Mouse (Mus musculus): ENCODE data around the gene Klk11. TPM values are rescaled to one million over a fixed set of nuclear protein-coding genes. Genes with fewer than 3 reads are reported as not detected.

Klk11 gene
- polyA plus RNA-seq, 1 experiment from 2014 or later, result not detected

DNA sequence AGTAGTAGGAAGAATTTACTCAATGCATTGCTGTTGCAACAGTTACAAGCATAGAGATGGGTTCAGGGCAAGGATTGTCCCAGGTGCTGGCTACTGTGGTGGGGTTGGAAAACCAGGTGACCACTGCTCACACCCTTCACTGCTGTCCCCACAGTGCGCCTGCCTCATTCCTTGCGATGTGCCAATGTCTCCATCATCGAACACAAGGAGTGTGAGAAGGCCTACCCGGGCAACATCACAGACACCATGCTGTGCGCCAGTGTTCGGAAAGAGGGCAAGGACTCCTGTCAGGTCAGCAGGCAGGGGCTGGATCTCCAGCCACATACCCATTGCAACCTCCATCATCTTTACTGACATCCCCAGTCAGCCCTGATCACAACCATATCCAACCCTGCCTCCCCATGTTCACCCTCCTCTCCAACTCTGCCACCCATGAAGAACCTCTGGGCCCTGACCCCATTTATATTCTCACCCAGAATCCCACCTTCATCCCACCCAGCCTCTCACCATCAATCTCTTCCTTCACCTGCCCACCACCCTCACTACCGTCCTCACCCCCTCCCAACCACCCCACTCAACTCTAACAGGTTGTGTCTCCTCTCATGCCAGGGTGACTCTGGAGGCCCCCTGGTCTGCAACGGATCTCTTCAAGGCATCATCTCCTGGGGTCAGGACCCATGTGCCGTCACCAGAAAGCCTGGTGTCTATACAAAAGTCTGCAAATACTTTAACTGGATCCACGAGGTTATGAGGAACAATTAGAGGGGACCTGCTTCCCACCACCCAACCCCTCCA is 4.0 kb downstream of the Klk11 start:
- no peaks in the 10 kb centered on the region for H3K36me3 ChIP-seq
- H3K4me3 ChIP-seq, result no peak overlapping the region
- no peak overlapping the region for H3K27ac ChIP-seq (replicated peaks)
- peaks cover 7% of the 10 kb centered on the region for H3K27me3 ChIP-seq
- 91% methylated on average over 10 of the region's 10 CpGs for WGBS
- H3K9me3 ChIP-seq, result no peaks in the 10 kb centered on the region
- no peak for ATAC-seq (ENCODE audit: low read depth)
- no peak overlapping the region for H3K9ac ChIP-seq
- no peak overlapping the region for H3K4me2 ChIP-seq
- peaks cover 5% of the 10 kb centered on the region; the same call in 1 of the 2 replicates for H3K4me1 ChIP-seq (replicated peaks)

DNA sequence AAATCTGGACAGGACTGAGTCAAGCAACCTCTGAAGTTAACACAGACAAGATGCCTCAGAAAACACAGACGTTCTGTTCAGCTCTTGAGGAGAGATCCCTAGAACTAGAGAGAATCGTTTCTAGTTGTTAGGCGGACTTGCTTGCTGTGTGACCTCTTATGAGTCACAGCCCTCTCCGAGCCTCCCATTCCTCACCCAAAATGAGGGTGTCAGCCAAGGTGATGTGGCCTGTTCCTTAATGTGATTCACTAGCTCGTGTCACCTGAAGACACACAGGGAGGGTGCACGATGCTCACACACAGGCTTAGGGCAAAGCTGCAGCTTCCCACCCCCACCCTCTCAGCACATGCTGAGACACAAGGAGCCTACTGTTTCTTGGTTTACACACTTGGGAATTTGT is 5.8 kb downstream of the Klk11 start:
- 69% methylated on average over 6 of the region's 6 CpGs for WGBS
- Histone ChIP-seq H3K36me3 (no peaks in the 10 kb centered on the region), H3K4me3 (no peak overlapping the region), H3K4me2 (no peak overlapping the region), H3K27ac (replicated peaks) (no peak overlapping the region), H3K9ac (no peak overlapping the region), H3K4me1 (replicated peaks) (peaks cover 5% of the 10 kb centered on the region; the same call in 1 of the 2 replicates), H3K27me3 (peaks cover 9% of the 10 kb centered on the region), H3K9me3 (no peaks in the 10 kb centered on the region)
- no peak for ATAC-seq (ENCODE audit: low read depth)

DNA sequence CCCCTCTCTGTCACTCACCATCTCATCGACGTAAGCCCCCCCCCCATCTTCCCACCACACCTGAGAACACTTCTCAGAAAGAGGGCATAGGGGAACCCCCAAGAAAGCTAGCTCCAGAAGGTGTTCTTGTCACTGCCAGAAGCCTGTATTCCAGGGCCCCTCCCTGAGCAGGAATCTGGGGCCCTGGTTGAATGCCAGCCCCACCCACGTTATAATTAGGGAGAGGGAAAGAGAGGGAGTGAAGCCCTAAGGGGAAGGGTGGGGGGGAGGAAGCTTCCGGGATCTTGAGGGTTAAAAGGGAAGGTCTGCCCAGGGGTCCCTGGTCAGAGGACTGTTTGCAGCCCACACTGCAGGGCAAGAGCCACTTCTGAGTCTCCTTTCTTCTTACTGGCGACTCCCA is 6.3 kb downstream of the Klk11 start, which contains the start of gene Klk10:
Gene Klk10, plus strand, starts transcription at position 290 of the 400 bp plus-strand sequence.
- WGBS, result 52% methylated on average over 5 of the region's 5 CpGs
- H3K4me1 ChIP-seq (replicated peaks), result peaks cover 5% of the 10 kb centered on the region; the same call in 1 of the 2 replicates
- no peak within 1 kb of the TSS for H3K4me3 ChIP-seq

DNA sequence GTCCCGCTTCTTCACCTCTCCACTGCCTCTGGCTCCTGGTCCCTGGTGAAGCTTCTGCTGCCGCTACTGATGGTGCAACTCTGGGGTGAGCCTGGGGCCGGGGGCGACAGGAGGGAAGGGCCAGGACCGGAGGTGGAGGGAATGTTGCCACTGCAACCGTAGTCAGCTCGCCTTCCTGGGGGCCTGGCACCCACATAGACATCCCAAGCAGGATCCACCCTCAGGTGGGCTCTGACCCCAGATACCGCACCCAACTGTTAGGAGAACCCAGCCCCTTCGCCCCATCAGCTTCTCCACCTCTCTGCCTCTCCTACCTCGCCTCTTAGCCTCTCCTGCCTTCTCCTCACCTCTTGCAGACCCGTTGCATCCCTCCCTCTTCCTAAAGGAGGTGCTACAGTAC is 7.1 kb downstream of the Klk11 start:
- WGBS, result 88% methylated on average over 11 of the region's 11 CpGs
- Histone ChIP-seq H3K36me3 (no peaks in the 10 kb centered on the region), H3K27me3 (peaks cover 9% of the 10 kb centered on the region), H3K4me2 (no peak overlapping the region), H3K9ac (no peak overlapping the region), H3K9me3 (no peaks in the 10 kb centered on the region), H3K4me3 (no peak overlapping the region), H3K27ac (replicated peaks) (no peak overlapping the region), H3K4me1 (replicated peaks) (peaks cover 5% of the 10 kb centered on the region; the same call in 1 of the 2 replicates)
- ATAC-seq (ENCODE audit: low read depth), result no peak

More for the DNA sequence above, 6.3 kb downstream of the Klk11 start, which contains the start of gene Klk10:
- Histone ChIP-seq H3K27me3 (peaks cover 9% of the 10 kb centered on the region), H3K9me3 (no peaks in the 10 kb centered on the region), H3K27ac (replicated peaks) (no peak within 1 kb of the TSS), H3K36me3 (no peaks in the 10 kb centered on the region), H3K4me2 (no peak within 1 kb of the TSS), H3K9ac (no peak within 1 kb of the TSS)
- no peak for ATAC-seq (ENCODE audit: low read depth)

DNA sequence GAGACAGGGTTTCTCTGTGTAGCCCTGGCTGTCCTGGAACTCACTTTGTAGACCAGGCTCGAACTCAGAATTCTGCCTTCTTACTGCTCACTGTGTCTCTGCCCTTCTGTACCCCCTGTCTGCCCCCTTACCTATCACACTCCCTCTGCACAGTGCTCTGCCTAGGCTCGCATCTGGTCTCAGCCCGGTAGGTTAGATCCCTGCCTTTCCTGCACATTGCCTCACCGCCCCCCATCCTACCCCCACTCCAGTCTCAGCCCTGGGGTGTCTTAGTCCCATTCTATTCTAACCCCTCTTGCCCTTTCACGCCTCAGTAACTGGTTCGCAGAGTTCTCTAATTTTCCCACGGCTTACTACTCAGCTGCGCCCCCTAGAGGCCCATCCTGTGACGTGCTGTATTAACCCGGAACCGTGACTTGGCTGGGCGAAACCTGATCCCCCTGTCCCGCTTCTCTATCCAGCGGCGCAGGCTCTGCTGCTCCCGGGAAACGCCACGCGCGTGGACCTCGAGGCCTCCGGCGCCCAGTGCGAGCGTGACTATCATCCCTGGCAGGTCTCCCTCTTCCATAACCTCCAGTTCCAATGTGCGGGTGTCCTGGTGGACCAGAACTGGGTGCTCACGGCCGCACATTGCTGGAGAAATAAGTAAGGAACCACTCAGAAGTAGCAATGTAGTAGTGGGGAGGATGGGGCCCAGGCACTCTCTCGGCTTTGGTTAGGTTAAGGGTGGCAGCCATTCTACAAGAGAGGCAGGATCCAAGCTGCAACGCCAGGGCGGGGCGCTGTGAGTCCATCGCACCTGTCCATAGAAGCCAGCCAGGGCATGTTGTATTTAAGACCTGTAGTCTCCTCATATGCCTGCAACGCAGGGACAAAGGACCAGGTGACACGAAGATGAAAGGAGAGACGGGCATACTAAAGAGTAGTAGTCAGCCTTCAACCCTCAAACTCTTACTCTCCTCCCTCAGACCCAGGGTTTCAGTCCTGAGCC is 8.2 kb downstream of the Klk11 start:
- peak; percentile 84; the same call in 1 of the 2 replicates for ATAC-seq (ENCODE audit: low read depth)
- Histone ChIP-seq H3K27me3 (peaks cover 9% of the 10 kb centered on the region), H3K36me3 (no peaks in the 10 kb centered on the region), H3K4me3 (peak overlapping the region; percentile 33), H3K9ac (peak overlapping the region; percentile 65), H3K9me3 (no peaks in the 10 kb centered on the region), H3K4me1 (replicated peaks) (peaks cover 5% of the 10 kb centered on the region; the same call in 1 of the 2 replicates), H3K4me2 (peak overlapping the region; percentile 63), H3K27ac (replicated peaks) (no peak overlapping the region)
- WGBS, result 8% methylated on average over 36 of the region's 36 CpGs

DNA sequence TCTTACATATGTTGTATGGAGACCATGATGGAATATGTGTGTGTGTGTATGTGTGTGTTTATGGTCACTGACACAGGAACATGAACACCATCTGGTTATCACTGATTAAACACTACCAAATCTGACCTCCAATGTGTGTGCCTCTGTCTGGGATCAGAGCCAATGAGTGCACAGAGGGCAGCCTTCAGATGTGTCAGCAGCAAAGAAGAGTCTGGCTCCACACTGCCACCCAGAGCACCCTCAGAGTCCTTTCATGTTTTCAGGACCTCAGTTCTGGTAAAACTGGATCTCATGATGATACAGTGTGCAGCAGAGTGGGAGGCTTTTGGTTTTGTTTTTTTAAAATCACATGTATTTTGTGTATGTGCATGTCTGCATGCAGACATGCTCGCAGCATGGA is 10.9 kb downstream of the Klk11 start:
- Histone ChIP-seq H3K4me1 (replicated peaks) (peaks cover 5% of the 10 kb centered on the region; the same call in 1 of the 2 replicates), H3K9ac (no peak overlapping the region), H3K4me3 (no peak overlapping the region), H3K9me3 (no peaks in the 10 kb centered on the region), H3K4me2 (no peak overlapping the region), H3K36me3 (no peaks in the 10 kb centered on the region), H3K27me3 (peaks cover 9% of the 10 kb centered on the region; the same call in 1 of the 2 replicates), H3K27ac (replicated peaks) (no peak overlapping the region)
- ATAC-seq (ENCODE audit: low read depth), result no peak
- 88% methylated on average over 1 of the region's 1 CpGs for WGBS

DNA sequence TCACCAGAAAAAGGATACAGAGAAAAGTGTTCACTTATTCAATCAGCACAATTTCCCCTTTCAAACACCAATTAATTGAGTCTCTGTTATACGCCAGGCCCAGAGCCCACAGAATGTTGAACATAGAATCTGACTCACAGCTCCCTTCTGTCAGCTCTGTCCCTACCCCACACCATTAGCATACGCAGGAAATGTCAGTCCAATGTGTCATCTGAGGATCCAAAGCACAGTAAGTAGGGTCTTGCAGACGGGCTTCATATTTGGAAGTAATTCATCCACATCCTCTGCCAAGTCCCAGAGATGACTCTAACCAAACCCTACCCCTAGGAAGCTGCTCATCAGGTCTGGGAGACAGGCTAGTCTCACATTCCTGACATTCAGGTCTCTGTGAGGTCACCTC is 13.7 kb downstream of the Klk11 start:
- Histone ChIP-seq H3K4me2 (no peak overlapping the region), H3K27ac (replicated peaks) (no peak overlapping the region), H3K9me3 (no peaks in the 10 kb centered on the region), H3K27me3 (peaks cover 5% of the 10 kb centered on the region; the same call in 1 of the 2 replicates), H3K9ac (no peak overlapping the region), H3K4me3 (no peak overlapping the region), H3K4me1 (replicated peaks) (no peaks in the 10 kb centered on the region), H3K36me3 (no peaks in the 10 kb centered on the region)
- no peak for ATAC-seq (ENCODE audit: low read depth)
- 72% methylated on average over 3 of the region's 3 CpGs for WGBS

DNA sequence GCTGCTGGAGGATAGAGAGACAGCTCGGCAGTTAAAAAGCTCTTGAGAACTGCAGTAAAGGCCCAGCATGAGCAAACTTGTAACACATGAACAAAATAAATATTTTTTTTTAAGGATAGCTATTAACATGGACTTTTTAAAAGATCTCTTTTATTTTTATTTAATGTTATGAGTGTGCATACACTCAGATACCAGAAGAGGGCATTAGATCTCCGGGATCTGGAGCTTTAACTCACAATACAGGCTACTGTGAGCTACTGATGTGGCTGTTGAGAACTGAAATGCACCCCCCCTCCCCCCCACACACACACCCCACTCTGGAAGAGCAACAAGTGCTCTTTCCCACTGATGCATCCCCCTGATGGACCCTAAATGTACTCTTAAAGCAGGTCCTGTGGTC is 14.9 kb downstream of the Klk11 start:
- Histone ChIP-seq H3K4me2 (no peak overlapping the region), H3K9me3 (no peaks in the 10 kb centered on the region), H3K36me3 (no peaks in the 10 kb centered on the region), H3K27ac (replicated peaks) (no peak overlapping the region), H3K27me3 (peaks cover 7% of the 10 kb centered on the region; the same call in 1 of the 2 replicates), H3K9ac (no peak overlapping the region), H3K4me1 (replicated peaks) (no peaks in the 10 kb centered on the region), H3K4me3 (no peak overlapping the region)
- 82% methylated on average over 2 of the region's 2 CpGs for WGBS
- no peak for ATAC-seq (ENCODE audit: low read depth)

DNA sequence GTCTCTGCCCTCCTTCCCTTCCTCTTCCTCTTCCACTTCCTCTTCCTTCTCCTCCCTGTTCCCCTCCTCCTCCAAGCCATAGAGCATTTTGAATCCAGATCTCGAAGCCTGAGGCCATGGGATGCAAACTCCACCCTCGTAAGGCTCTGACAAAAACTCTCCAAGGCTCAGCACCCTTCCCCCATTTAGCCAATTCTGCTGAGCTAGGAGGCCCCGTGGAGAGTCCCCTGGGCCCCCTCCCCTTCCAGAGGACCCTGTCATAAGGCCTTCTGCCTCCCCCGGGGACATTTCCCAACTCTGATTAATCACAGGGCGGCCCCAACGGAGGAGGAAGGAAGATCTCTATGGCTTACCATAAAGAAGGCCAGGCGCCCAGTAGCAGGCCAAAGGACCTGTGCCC is 17.2 kb downstream of the Klk11 start, which contains the start of gene Klk9:
Gene Klk9, plus strand, starts transcription at position 301 of the 400 bp plus-strand sequence.
- WGBS, result 78% methylated on average over 7 of the region's 7 CpGs
- H3K27me3 ChIP-seq, result peaks cover 27% of the 10 kb centered on the region
- H3K27ac ChIP-seq (replicated peaks), result no peak within 1 kb of the TSS
- H3K9ac ChIP-seq, result no peak within 1 kb of the TSS
- no peak for ATAC-seq (ENCODE audit: low read depth)
- no peaks in the 10 kb centered on the region for H3K9me3 ChIP-seq
- H3K4me2 ChIP-seq, result no peak within 1 kb of the TSS
- no peak within 1 kb of the TSS for H3K4me3 ChIP-seq
- H3K36me3 ChIP-seq, result no peaks in the 10 kb centered on the region
- peaks cover 7% of the 10 kb centered on the region for H3K4me1 ChIP-seq (replicated peaks)

DNA sequence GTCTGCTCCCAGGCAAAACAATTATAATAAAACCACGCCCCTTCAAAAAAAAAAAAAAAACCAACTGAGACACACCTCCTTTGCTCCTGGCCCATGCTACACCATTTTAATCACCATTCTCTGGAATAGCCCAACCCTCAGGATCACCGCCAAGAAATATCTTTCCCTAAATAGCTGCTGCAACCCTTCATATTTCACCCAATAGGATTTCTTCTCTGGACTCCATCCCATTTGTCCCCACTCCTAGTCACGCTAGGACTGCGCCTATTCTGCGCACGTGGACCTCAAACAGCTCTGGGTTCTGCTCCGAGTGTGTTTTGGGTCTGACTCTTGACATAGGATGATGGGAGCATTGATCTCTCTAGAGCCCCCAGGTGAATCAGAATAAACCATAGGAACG is 22.0 kb downstream of the Klk11 start:
- H3K27ac ChIP-seq (replicated peaks), result no peak overlapping the region
- peak overlapping the region; percentile 63 for H3K4me2 ChIP-seq
- H3K9me3 ChIP-seq, result no peaks in the 10 kb centered on the region
- no peak for ATAC-seq (ENCODE audit: low read depth)
- H3K9ac ChIP-seq, result 0 out of 2 replicates have a peak overlapping the region, but pooled peaks have one; percentile 62
- WGBS, result 6% methylated on average over 8 of the region's 8 CpGs
- H3K27me3 ChIP-seq, result peaks cover 49% of the 10 kb centered on the region
- H3K4me1 ChIP-seq (replicated peaks), result peaks cover 17% of the 10 kb centered on the region
- peak overlapping the region; percentile 41 for H3K4me3 ChIP-seq
- H3K36me3 ChIP-seq, result no peaks in the 10 kb centered on the region

DNA sequence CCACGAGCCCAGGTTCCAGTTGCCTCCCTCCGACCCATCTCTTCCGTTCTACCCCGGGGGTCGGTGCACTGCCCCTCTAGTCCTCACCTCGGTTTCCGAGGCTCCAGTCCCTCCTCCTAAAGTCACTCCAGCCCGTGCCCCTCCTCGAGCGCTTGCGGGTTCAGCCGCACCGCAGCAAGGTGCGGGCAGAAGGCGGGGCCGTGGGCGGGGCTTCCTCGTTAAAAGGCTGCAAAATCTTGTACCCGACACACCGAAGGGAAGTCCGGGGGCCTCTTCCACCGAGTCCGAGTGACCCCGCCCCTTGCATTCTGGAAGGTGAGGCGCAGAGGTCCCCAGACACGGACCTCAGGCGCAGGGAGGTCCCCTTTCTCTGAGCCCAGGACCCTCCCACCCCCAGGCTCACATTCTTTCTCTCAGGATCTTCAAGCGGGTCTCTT is 22.9 kb downstream of the Klk11 start, which contains the start of gene Klk8:
Gene Klk8, plus strand, starts transcription at position 245 of the 437 bp plus-strand sequence.
- Histone ChIP-seq H3K27me3 (peaks cover 49% of the 10 kb centered on the region), H3K4me3 (peak within 1 kb of the TSS; percentile 41), H3K9me3 (no peaks in the 10 kb centered on the region), H3K9ac (peak within 1 kb of the TSS; percentile 62), H3K27ac (replicated peaks) (no peak within 1 kb of the TSS), H3K4me1 (replicated peaks) (peaks cover 17% of the 10 kb centered on the region), H3K36me3 (no peaks in the 10 kb centered on the region), H3K4me2 (peak within 1 kb of the TSS; percentile 63)
- peak; percentile 57; the same call in 1 of the 2 replicates for ATAC-seq (ENCODE audit: low read depth)
- under 1% methylated on average over 28 of the region's 28 CpGs for WGBS
